ENCODE assay signal across 22 mouse cellular contexts in the genomic region with DNA sequence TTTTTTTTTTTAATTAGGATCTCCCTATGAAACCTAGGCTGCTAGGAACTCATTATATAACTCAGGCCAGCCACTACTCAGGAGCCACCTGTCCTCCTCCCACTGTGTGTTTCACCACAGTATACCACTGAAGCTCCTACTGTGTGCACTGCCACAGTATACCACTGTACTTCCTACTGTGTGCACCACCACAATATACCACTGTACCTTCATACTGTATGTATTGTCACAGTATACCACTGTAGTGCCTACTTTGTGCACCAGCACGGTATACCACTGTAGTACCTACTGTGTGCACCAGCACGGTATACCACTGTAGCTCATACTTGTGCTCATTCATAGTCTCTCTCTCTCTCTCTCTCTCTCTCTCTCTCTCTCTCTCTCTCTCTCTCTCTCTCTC. TPM values are rescaled to one million over a fixed set of nuclear protein-coding genes. Genes with fewer than 3 reads are reported as not detected.
A peak's percentile ranks its signal among the peaks of the same experiment; 100 is the strongest.
DNase-seq lines count a peak whose midpoint lies in the region; TF ChIP-seq lines count a peak whose summit lies in the region.
"Had no signal": no experiment of that assay in that cellular context is flagged by ENCODE, and none has a peak within 500 bp of the region (broad histone marks: within the 10 kb centered on the region; RNA-seq: fewer than 3 reads in every experiment).

No protein-coding gene starts in this region.

- H3K79me2 ChIP-seq in CH12.LX (replicated peaks; ENCODE audit: control insufficient read depth, extremely low read depth, insufficient read depth, poor library complexity, severe bottlenecking) (0 out of 2 replicates have a peak, but pooled peaks cover 2% of the 10 kb centered on the region), MEL (ENCODE audit: control insufficient read depth, insufficient read depth, low read length, poor library complexity) (no peaks in the 10 kb centered on the region)

- H3K27ac ChIP-seq in CH12.LX (ENCODE audit: insufficient read depth, low read depth) (no peak overlapping the region), MEL (ENCODE audit: control insufficient read depth, low read depth, low read length) (no peak overlapping the region)
- H3K27ac ChIP-seq in thymus, adult 2 months (ENCODE audit: control insufficient read depth, insufficient read depth, low read length) = no peak overlapping the region

- TF ChIP-seq POLR2A in CH12.LX (IDR thresholded peaks at IDR 0.05; ENCODE audit: low read depth, low read length) (no peak), MEL (IDR thresholded peaks at IDR 0.05; ENCODE audit: control insufficient read depth in 1 of 2, insufficient read depth in 1 of 2, low read depth in 1 of 2, low read length in 2 of 2, poor library complexity in 1 of 2) (no peak)
- TF ChIP-seq POLR2A in thymus, adult 2 months (IDR thresholded peaks at IDR 0.05; ENCODE audit: control insufficient read depth, extremely low read depth, insufficient read depth, low read length, poor library complexity) = no peak

- DNase-seq in CH12.LX (ENCODE audit: extremely low read depth) (no peak), MEL (ENCODE audit: low read depth, low spot score) (no peak)
- DNase-seq in ovary, postnatal 14 days (ENCODE audit: low spot score) = no peak
- no peak for DNase-seq in thymus, adult 2 months
- DNase-seq: adrenal gland, adult 2 months; adrenal gland, adult 8-10 months; adrenal gland, postnatal 10 days; adrenal gland, postnatal 14 days; adrenal gland, postnatal 25 days; adrenal gland, postnatal 36 days; B cell, adult 2 months; cerebellum, adult 11 months; cerebellum, adult 11-12 months; cerebellum, adult 18-20 months; cerebellum, adult 2 months; cerebellum, adult 8-10 months had no signal

- no peak overlapping the region for H3K4me3 ChIP-seq in CH12.LX (replicated peaks in 1 of 3; ENCODE audit: low read depth in 2 of 3, low read length in 2 of 3, poor library complexity in 1 of 3)
- H3K4me3 ChIP-seq in MEL (ENCODE audit: control insufficient read depth in 1 of 2, insufficient read depth in 1 of 2, low read depth in 2 of 2, low read length in 2 of 2) = no peak overlapping the region
- H3K4me3 ChIP-seq in thymus, adult 2 months (ENCODE audit: control insufficient read depth, insufficient read depth, low read length) = no peak overlapping the region

- WGBS in thymus, adult 2 months = 97% methylated on average over 2 of the region's 2 CpGs

- no peak for TF ChIP-seq CTCF in CH12.LX (conservative IDR thresholded peaks at IDR 0.05 in 1 of 2, IDR thresholded peaks at IDR 0.05 in 1 of 2; ENCODE audit: low read depth in 2 of 2, low read length in 2 of 2)
- no peak for TF ChIP-seq CTCF in MEL (IDR thresholded peaks at IDR 0.05 in 2 of 3, conservative IDR thresholded peaks at IDR 0.05 in 1 of 3; ENCODE audit: control insufficient read depth in 1 of 3, insufficient read depth in 1 of 3, low read depth in 2 of 3, low read length in 3 of 3, poor library complexity in 1 of 3, severe bottlenecking in 1 of 3)
- no peak for TF ChIP-seq CTCF in thymus, adult 2 months (IDR thresholded peaks at IDR 0.05; ENCODE audit: borderline replicate concordance, control insufficient read depth, extremely low read depth, insufficient read depth, low read length, poor library complexity)

- TF ChIP-seq RAD21 in CH12.LX (IDR thresholded peaks at IDR 0.05; ENCODE audit: low read depth, low read length) = no peak
- no peak for TF ChIP-seq RAD21 in MEL (IDR thresholded peaks at IDR 0.05; ENCODE audit: low read depth, low read length)

- H3K27me3 ChIP-seq in CH12.LX (replicated peaks) = no peaks in the 10 kb centered on the region
- H3K27me3 ChIP-seq in MEL (ENCODE audit: control insufficient read depth in 1 of 2, insufficient read depth in 2 of 2, low read length in 2 of 2) = no peaks in the 10 kb centered on the region
- no peaks in the 10 kb centered on the region for H3K27me3 ChIP-seq in thymus, adult 2 months (ENCODE audit: control insufficient read depth, insufficient read depth, low read length)
- H3K27me3 ChIP-seq: Patski had no signal

- TF ChIP-seq EP300 in CH12.LX (IDR thresholded peaks at IDR 0.05; ENCODE audit: low read length) (no peak), MEL (IDR thresholded peaks at IDR 0.05; ENCODE audit: low read depth in 1 of 2, low read length in 2 of 2) (no peak)

- H3K9me3 ChIP-seq in CH12.LX (replicated peaks; ENCODE audit: low read length) = no peaks in the 10 kb centered on the region
- no peaks in the 10 kb centered on the region for H3K9me3 ChIP-seq in MEL (replicated peaks; ENCODE audit: insufficient read depth, low read length)
- H3K9me3 ChIP-seq: G1E had no signal

- no peak overlapping the region for H3K4me2 ChIP-seq in CH12.LX (ENCODE audit: insufficient read depth, low read depth, poor library complexity, severe bottlenecking)

- H3K36me3 ChIP-seq in CH12.LX (replicated peaks in 1 of 2; ENCODE audit: control insufficient read depth in 1 of 2, insufficient read depth in 1 of 2, low read length in 1 of 2) (peaks cover 3 to 25% of the 10 kb centered on the region in 2 experiments), MEL (ENCODE audit: control insufficient read depth in 1 of 2, insufficient read depth in 2 of 2, low read length in 2 of 2) (peaks cover 0 to 5% of the 10 kb centered on the region in 2 experiments; a peak in 2 of 4 replicates)
- H3K36me3 ChIP-seq in thymus, adult 2 months (ENCODE audit: control insufficient read depth, insufficient read depth, low read length) = no peaks in the 10 kb centered on the region
- H3K36me3 ChIP-seq: G1E had no signal

- in situ Hi-C loops in CH12.LX (cut with MboI; ENCODE audit: low pct_ligation_motif_present, low pct_unique_long_range_greater_than_20kb, low sequenced_read_pairs) = no loop called here

- H3K9ac ChIP-seq in CH12.LX (ENCODE audit: insufficient read depth, low read depth) = no peak overlapping the region
- H3K9ac ChIP-seq in MEL (ENCODE audit: control insufficient read depth, low read depth, low read length, poor library complexity, severe bottlenecking) = no peak overlapping the region

- dilution Hi-C loops in CH12.LX (cut with MboI; ENCODE audit: extremely low pct_ligation_motif_present, extremely low pct_unique_long_range_greater_than_20kb, low sequenced_read_pairs) = no loop called here

- H3K4me1 ChIP-seq in CH12.LX (ENCODE audit: control insufficient read depth in 1 of 2, insufficient read depth in 2 of 2) (peaks cover 14 to 37% of the 10 kb centered on the region in 2 experiments), MEL (ENCODE audit: control insufficient read depth in 1 of 2, insufficient read depth in 2 of 2, low read length in 2 of 2) (peaks cover 0 to 16% of the 10 kb centered on the region in 2 experiments; a peak in 2 of 4 replicates)
- peaks cover 20% of the 10 kb centered on the region for H3K4me1 ChIP-seq in thymus, adult 2 months (replicated peaks; ENCODE audit: control insufficient read depth, insufficient read depth, low read length)

TF ChIP-seq in CH12.LX, 34 proteins besides CTCF, POLR2A, EP300 and RAD21:
- TF ChIP-seq ZKSCAN1 (IDR thresholded peaks at IDR 0.05; ENCODE audit: borderline replicate concordance, low read depth, low read length) (peak; percentile 85), ZMIZ1 (IDR thresholded peaks at IDR 0.05; ENCODE audit: low read depth, low read length) (no peak)

TF ChIP-seq in MEL, 35 proteins besides CTCF, POLR2A, EP300 and RAD21:
- no peak for TF ChIP-seq UBTF (IDR thresholded peaks at IDR 0.05; ENCODE audit: borderline replicate concordance, insufficient read depth, low read depth, low read length)
- TF ChIP-seq ZNF384 (IDR thresholded peaks at IDR 0.05; ENCODE audit: low read depth, low read length) = no peak
- TF ChIP-seq ZKSCAN1 (IDR thresholded peaks at IDR 0.05; ENCODE audit: low read depth, low read length) = peak; percentile 90
TF ChIP-seq in MEL: peak in this region for 1.

RNA-seq across cellular contexts. Expression of a gene that starts 29.9 kb away (rescaled TPM):
- total RNA-seq in CH12.LX (2012; rRNA removed) = 15.1 and 17.2 TPM in 2 replicates
- 11.8 and 12.7 TPM in 2 replicates for total RNA-seq in CH12.LX (2014; rRNA removed)
- 52.5 and 188 TPM in 2 replicates for polyA plus RNA-seq in CH12.LX (2012; ENCODE audit: insufficient read length, low read depth)
- 5.9 and 7.9 TPM in 2 replicates for total RNA-seq in MEL (2012; rRNA removed)
- polyA plus RNA-seq in MEL (2012; ENCODE audit: insufficient read depth in 1 of 2, insufficient read length in 2 of 2, low read depth in 1 of 2, low replicate concordance in 2 of 2, missing spikeins in 1 of 2) = 10 to 100 TPM; 40.3 to 87.4 TPM
- 104 and 127 TPM in 2 replicates for polyA plus RNA-seq in thymus, adult 2 months (2012; rRNA removed)

RNA-seq across cellular contexts. Expression of a gene that starts 40.9 kb away (rescaled TPM):
- not detected in 2 replicates for total RNA-seq in CH12.LX (2012; rRNA removed)
- total RNA-seq in CH12.LX (2014; rRNA removed) = not detected in 2 replicates
- polyA plus RNA-seq in CH12.LX (2012; ENCODE audit: insufficient read length, low read depth) = not detected in 2 replicates
- total RNA-seq in MEL (2012; rRNA removed) = not detected in 2 replicates
- not detected for polyA plus RNA-seq in MEL (2012; ENCODE audit: insufficient read depth in 1 of 2, insufficient read length in 2 of 2, low read depth in 1 of 2, low replicate concordance in 2 of 2, missing spikeins in 1 of 2)
- polyA plus RNA-seq in thymus, adult 2 months (2012; rRNA removed) = 0.27 and 0.34 TPM in 2 replicates
- total RNA-seq: adrenal gland, adult 18-20 months; adrenal gland, adult 2 months; adrenal gland, postnatal 10 days; adrenal gland, postnatal 14 days; adrenal gland, postnatal 25 days; adrenal gland, postnatal 36 days; adrenal gland, postnatal 4 days; G1E had no signal
- polyA plus RNA-seq: activated CD4-positive, CD25-positive, alpha-beta regulatory T cell, adult 4 months; adrenal gland, adult 2 months; CD4-positive, CD25-positive, alpha-beta regulatory T cell, adult 4 months; G1E had no signal
